Mouse (Mus musculus): ENCODE data around the gene Pknox2.

Pknox2 gene

DNA sequence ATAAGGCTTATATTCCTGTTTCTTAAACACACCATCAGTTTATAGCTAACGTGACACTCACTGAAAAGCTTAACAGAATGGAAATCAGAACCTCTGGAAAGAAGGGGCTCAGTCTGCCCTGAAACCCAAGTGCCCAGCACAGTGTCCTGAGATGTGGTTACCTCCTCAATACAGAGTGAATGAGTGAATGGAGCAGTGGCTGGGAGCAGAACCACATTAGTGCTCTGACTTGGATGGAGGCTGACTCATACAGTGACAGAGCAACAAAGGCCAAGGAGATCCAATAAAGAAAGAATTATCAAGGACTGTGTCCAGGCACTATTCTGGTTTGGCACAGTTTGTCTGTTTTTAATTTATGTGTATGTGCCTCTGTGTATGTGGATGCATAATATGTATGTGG is 101.3 kb downstream of the Pknox2 start:
- no peak for DNase-seq (ENCODE audit: low read depth)

DNA sequence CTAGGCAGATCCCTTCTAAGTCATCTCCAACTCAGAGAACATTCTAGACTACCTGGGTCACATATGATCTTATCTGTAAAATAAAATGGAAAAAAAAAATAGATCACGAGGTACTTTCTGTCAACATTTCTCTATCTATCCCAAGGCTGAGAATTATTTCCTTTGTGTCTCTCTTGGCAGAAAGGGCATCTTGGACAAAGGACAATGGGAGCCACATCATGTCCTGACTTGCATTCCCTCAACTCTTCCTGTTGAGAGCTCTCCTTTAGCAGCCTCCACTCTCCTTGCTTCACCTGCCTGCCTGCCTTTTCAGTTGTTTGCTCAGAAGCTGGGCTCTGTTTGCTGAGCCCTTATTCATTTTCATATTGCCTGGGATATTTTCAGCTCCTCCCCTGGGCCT is 103.0 kb downstream of the Pknox2 start:
- no peak for DNase-seq (ENCODE audit: low read depth)

DNA sequence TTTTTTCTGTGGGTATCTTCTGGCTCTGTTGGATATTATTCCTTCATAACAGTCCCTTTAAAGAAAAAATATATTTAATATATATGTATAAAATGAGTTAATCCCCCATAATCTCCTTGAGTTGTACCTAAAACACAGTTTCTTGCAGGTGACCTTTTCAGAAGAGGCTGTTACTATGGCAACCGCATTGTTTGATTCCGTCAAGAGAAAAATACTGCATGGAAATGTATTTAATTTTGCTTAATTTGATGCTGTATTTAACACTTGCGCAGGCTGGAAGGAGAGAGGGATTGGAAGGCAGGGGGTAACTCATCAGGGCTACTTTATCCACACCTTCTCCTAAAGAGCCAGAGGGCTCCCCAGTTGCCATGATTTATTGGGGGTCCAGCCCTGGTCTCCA is 108.3 kb downstream of the Pknox2 start:
- no peak for DNase-seq (ENCODE audit: low read depth)

DNA sequence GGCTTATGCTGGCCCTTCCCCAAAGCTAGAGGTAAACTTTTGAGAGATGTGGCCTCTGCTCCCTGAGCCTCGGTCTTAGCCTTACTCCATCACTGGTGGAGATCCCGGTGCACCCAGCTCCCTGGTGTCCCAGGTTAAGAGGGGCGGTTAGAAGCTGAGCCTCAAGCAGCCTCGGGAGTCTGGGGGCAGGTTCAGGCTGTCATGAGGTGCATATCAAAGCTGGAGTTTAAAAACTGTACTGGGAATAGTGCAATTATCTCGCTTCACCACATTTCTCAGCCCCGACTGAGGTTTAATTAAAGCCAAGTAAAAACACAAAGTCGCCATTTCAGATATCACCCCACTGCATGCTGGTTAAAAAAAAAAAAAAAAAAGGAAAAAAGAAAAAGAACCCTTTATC is 108.8 kb downstream of the Pknox2 start:
- DNase-seq (ENCODE audit: low read depth): no peak

DNA sequence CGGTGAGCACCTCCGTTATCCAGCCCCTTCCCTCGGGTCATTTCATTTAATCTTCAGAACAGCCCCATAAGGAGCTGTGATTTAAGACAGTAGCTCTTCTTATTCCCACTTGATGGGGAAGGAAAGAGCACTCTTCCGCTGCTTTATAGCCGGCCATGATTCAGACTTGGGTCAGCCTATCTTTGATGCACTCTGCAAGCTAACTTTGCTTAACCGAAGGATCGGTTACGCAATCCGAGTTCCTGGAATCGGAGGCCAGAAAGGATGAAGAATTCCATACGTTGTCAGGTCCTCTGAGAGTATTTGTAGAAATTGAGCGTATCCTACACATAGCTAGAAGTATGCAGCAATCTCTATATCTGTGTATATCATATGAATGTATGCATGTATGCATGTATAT is 109.8 kb downstream of the Pknox2 start:
- no peak for DNase-seq (ENCODE audit: low read depth)

DNA sequence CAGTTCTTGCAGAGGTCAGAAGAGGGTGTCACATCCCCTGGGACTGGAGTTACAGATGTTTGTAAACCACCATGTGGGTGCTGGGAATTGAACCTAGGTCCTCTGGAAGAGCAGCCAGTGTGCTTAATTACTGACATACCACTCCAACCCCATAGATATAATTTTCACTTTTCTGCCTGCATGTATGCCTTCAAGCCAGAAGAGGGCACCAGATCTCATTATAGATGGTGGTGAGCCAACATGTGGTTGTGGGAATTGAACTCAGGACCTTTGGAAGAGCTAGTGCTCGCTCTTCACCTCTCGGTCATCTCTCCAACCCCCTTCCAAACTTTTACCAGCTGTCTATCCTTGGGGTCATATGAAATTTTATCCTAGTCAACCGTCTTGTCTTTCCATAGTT is 112.0 kb downstream of the Pknox2 start:
- DNase-seq (ENCODE audit: low read depth): no peak

DNA sequence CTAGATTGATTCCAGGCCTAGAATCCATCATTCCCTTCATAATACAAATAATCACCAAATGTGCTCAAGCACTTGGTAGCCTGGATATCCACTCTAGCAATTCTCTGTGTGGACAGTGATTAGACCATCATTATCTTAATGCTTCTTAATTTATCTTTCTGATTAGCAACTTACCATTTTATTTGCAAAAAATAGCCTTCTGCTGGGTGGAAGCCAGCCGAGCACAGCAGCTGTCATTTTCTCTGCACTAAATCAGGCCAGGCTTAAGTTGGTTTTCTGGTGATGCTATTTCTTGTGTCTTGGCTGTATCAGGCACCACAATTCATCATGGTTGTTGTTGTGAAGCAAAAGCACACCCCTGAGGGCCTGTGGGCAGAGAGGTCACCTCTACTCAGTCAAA is 112.9 kb downstream of the Pknox2 start:
- no peak for DNase-seq (ENCODE audit: low read depth)

DNA sequence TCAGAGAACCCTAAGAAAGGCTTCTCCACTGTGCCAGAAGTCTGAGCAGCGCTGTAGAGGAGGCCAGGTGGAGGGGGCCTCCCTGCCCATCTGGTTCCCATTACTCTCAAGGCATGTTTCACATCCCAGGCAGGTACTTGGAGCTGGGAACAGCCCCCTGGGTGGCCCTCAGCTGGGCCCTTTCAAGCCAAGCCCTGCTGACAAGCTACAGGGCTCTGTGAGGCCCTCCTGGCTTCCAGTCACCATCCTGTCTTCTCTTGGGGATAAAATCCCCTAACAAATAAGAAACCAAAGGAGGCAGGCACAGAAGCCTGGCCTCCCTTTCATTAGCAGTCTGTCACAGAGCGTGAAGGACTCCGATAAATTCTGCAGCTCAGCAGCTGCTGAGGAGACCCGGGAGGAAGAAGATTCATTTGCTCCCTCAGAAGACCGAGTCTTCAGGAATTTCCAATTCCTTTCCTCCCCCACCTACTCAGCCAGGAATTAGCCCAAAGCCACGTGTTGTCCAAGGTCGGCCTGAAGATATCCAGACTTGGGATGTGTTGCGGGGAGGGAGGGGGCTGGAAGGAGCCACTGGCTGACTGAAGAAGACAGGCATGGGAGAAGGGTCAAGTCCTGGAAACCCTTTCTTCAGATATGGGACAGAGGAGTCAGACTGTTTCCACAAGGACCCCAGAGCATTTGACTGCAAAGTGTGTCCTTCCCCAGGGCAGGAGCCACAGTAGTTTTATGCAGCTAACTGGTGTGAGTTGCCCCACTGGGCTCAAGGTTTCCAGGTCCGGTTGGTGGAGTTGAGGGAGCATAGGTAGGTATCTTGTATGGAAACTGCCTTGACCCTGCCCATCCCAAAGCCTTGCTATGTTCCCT is 116.6 kb downstream of the Pknox2 start:
- no peak for DNase-seq (ENCODE audit: low read depth)

DNA sequence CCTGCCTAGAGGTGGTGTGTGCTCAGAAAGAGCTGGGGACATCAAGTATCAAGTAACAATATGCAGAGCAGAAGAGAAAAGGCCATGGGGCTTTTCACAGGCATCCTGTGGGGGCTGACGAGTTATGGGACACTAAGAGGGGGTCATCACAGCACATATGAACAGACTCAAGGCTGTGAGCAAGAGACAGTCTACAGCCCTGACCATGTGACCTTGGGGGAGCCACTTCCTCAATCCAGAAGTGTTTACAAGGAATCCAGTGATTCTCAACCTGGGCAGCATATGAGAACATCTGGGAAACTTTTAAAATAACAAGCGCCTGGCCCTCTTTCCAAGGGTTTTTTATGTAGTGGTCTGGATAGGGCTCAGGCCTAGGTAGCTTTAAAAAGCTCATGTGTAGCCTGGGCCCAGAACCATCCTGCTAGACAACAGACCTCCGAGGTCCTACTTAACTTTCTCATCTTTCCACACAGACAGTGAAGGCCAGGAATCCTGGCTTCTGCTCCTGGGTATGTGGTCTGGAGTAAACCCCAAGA is 117.3 kb downstream of the Pknox2 start:
- no peak for DNase-seq (ENCODE audit: low read depth)

DNA sequence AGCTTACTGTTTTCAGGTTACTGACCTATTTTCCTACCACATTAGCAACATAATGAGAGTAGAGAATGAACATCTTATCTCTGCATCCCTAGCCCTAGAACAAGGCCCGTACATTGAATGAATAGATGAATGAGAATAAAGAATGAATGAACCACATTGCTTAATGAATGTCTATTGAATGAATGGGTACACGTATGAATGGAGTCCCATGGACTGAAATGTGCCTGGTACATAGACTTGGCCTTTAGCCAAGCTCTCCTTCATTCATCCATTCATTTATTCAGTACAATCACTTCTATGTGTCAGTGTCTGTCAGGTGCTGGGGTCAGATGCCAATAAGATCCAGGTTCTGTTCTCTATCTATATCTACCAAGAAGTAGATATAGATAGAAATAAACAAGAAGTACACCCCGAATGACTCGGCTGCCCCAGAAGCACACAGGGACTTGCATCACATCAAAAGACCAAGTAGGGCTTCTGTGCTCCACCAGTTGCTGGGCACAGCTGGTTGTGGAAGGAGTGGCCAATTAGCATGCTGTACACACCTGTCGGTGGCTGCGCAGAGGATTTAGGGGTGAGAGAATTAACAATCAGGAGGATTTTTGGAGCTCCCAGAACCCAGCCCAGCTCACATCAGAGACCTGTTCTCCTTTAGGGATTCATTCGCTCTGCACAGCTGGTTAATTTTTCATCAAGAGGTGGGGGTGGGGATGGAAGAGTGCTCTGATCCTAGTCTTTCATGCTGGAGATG is 119.2 kb downstream of the Pknox2 start:
- DNase-seq (ENCODE audit: low read depth): no peak

DNA sequence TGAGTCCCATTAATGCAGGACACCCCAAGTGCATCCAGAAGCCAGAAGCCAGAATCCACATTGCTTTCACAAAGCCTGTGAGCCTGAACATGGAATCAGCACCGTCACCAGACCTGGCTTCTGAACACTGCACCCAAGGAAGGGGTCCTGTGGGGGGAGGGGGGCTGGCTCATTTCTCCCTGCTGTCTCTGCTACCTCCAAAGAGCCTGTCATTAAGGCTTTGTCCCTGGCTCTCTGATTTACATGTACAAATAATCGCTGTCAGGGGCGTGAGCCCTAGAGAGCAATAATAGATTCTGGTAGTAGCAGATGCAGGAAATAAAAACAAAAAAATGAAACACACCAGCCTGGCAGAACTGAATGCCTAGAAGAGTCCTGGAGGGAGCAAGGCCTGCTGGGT is 121.3 kb downstream of the Pknox2 start:
- DNase-seq (ENCODE audit: low read depth): no peak

DNA sequence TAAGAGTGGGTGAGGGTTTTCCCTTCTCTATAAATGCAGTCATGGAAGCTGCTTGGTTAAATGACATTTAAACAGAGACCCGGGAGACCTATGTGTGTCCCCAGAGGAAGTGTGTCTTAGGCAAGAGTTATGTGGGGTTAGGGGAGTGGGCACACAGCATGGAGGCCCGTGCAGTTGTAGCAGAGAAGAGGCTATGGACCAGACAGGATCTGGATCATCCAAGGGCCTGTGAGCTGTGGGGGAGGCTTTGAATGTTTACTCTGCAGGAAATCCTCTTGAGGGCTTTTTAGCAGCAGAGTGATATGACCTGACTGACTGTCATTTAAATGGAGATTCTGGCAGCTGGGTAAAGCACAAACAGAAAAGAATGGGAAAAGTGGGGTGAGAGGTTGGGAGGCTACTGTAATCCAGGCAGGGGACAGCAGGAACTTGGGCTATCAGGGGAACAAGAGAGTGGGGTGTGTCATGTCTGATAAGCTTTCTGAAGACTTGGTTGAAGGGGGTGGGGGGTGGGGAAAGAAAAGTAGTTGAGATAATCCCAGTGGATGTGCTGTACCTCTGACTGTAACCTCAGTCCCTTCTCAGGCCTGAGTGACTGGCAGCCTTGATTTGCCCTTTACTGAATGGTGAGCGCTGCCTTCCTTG is 125.5 kb downstream of the Pknox2 start:
- DNase-seq (ENCODE audit: low read depth): no peak

DNA sequence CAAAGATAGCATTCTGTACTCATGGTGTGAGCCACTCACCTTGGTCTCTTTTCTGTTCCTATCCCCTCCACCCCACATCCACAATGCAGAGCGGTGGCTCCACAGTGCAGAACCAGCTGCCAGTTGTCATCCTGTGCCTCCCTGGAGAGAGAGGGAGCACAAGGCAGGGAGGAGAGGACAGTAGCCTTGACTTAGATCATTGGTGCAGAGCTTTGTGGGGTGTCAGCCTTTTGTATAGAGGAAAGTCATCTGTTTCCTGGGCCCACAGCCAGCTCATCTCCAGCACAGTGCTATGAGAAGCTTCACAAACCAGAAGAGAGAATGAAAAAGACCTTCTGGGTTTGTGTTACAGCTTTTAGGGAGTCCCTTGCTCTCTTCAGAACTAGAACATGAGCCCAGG is 129.1 kb downstream of the Pknox2 start:
- DNase-seq (ENCODE audit: low read depth): no peak

DNA sequence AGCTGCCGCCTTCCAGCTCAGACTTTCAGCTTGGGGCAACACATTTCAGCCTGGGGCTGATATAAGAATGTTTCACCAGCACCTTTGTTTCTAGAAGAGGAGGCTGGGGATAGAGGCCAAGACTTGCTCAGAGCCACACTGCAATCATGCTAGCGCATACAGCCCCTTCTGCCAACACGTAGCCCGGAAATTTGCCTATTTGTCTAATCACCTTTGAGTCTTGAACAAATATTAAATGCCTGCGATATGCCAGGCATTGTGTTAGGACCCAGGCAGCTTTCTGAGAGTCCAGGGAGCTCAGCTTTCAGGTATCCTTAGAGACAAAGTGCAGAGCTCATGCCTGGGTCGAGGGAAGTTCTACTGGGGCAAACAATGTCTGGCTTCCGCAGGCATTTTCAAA is 130.0 kb downstream of the Pknox2 start:
- DNase-seq (ENCODE audit: low read depth): no peak

DNA sequence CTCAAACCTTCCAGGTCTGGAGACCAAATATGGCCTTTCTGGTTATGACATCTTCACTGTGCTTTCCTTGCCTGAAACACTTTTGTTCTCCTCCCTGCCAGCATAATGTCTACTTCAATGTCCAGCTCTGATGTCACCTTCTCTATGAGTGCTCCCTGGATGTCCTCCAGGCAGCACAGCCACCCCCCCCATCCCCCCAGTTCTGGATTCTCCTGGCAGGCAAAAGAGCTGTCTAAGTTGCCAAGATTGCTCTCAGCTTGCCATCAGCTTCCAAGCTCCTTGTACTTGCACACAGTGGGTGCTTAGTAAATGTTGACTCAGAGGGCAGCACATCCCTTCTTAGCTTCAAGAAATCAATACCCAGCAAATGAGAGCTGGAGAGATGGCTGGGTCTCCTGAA is 131.0 kb downstream of the Pknox2 start:
- no peak for DNase-seq (ENCODE audit: low read depth)

DNA sequence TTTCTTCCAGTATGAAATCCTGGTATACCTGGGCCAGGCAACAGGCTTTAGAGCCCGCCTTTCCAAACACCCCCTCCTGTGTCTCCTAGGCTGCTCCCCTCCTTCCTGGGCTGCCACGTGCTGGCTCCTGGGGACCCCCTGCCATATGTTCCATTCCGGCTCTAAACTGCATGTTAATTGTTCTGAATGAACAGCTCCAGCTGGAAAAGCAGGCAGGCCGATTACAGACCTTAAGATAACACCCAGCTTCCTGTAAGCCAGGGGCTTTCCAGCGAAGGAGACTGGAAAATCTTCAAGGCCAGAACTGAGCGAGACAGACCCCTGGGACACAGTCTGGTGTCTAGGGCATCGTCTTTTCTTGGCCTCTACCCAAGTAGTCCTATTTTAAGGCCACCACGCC is 133.6 kb downstream of the Pknox2 start:
- no peak for DNase-seq (ENCODE audit: low read depth)

DNA sequence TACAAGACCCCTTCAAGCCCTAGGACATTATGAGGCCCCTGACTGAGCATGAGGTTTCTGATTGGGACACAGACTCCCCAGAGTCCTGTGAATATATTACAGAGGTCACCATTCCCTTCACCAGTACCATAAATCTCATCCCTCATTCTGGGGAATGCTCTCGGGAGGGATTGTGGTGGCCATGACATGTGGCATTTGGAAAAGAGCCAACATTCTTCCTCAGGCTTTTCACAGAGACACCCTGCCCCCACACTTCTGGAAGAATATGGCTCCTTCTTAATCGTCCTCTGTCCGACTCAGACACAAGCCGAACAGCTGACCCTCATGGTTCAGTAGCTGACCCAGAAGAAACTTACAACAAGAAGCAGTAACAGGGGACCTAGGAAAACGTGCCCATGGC is 139.1 kb downstream of the Pknox2 start:
- no peak for DNase-seq (ENCODE audit: low read depth)

DNA sequence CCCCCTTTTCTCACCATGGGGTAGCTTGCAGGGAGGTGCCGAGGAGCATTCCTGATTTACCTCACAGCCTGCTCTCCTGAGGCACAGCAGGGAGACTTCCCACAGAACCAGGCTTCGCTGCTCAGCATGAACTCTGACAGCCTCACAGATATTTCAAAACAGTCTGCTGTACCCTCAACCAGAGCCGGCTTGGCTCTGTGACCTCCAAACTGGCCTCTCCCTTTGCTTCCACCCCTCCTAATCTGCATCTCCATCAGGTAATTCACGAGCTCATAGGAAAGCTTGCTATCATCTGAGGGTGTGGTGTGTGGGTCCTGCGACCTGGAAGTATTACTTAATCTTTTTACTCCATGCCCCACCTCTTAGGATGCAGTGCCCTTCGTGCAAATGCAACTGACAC is 142.5 kb downstream of the Pknox2 start:
- no peak for DNase-seq (ENCODE audit: low read depth)

DNA sequence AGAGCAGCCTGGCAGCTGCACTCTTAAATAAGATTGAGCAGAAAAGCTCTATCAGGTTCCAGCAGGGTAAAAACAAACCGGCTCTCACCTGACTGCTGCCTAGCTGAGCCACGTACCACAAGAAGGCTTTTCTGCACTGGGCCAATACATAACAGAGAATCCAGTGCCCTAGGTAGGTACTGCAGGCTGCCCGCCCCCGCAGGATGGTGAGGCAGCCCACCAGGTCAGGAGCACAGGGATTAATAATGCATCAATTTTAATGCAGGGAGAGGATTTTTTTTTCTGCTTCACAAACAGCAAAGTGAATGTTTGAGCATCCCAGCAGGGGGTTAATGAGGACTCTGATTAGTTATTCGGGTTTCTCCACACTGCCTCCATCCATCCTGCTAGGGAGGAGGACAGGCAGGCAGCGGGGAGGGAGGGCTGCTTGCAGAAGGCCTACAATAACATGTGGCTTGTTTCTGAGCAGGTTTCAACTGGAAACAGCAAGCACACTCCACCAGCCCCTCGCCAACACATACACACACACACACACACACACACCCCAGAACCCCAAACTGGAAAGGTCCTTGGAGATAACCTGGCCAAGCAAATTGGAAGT is 145.2 kb downstream of the Pknox2 start:
- DNase-seq (ENCODE audit: low read depth): no peak

DNA sequence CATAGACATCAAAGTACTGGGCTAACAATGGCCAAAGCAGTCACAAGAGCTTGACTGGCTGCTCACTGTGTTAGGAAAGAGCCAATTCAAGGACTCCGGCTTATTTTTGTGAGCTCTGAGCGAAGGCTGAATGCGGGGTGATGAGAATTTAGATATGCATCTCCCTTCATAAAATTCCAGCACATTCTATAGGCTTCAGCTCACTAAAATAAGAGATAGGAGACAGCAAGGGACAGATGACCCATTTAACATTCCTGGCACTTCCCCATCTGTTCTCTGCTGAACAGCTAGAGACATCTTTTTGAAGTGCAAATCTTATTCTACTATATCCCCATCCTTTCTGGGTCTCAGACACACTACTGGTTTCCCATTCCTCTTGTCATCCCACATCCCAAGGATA is 147.8 kb downstream of the Pknox2 start:
- DNase-seq (ENCODE audit: low read depth): no peak

DNA sequence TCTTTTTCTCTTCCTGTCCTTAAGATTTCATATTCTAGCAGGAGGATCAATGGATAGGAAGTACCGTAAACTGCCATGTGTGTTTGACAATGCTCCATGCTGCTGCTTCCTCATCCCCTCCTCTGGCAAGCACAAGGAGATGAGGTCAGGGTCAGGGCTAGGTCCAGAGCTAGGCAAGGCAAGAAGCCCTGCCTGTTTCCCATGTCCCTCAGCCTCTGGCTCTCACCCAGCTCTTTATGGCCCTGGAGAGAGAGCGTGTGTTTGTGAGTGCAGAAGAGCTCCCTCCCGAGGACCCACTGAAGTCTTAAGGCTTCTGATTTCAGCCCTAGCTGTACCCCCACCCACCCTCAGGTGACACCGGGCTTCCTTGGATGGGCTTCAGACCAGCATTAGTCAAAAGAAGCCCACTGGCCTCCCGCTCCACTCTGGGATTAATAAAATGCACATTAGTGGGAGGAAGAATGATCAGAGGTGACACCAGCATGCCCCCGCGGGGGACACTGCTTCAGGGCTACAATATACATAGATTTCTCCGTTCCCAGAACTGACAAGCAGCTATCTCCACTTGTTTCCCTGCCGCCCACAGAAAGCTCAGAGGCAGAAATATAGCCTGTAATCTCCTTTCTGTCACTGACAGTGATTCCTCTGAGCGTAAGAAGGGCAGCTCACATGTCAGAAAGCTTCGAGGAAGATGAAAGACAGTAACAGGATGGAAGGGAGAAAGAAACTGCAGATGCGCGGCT is 156.4 kb downstream of the Pknox2 start:
- DNase-seq (ENCODE audit: low read depth): no peak

DNA sequence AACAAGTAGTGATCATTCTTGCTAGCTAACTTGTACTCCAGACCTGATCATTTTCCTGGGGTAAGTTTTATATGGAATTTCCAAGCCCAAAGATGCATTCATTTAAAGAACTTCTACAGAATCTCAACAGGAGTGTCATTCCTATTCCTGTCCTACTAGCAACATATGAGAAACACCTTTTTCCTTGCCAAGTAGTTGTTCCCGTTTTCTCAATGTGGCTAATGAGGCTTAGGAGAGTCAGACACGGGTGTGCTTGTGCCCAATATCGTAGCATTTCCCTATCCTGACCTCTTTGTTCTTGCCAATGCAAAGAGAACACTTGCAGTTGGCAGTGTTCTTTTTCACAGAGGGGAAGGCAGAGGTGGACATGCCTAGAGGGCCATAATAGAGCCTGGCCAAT is 157.2 kb downstream of the Pknox2 start:
- DNase-seq (ENCODE audit: low read depth): no peak

Data from c-Kit-positive CD71-negative TER-119-negative erythroid progenitor cells, embryonic 14.5 days (primary cell).